Mouse (Mus musculus) liver, adult 10 weeks (tissue): ENCODE measurements around the gene Steap4. TPM values are rescaled to one million over a fixed set of nuclear protein-coding genes. Genes with fewer than 3 reads are reported as not detected.

ENCODE experiments used
- polyA plus RNA-seq: library from polyadenylated mRNA; stranded (reverse); fragments of 350-450 nt; fragmentation: Illumina TruSeq; extraction: RNeasy Lipid Tissue Mini Kit (QIAGEN cat#74804); gene quantifications from one replicate; pipeline ENCODE4 v1.2.3, GENCODE M21; 2014; ENCODE audit warnings: low read depth, low replicate concordance

The Steap4 gene
- polyA plus RNA-seq = 103 TPM

DNA sequence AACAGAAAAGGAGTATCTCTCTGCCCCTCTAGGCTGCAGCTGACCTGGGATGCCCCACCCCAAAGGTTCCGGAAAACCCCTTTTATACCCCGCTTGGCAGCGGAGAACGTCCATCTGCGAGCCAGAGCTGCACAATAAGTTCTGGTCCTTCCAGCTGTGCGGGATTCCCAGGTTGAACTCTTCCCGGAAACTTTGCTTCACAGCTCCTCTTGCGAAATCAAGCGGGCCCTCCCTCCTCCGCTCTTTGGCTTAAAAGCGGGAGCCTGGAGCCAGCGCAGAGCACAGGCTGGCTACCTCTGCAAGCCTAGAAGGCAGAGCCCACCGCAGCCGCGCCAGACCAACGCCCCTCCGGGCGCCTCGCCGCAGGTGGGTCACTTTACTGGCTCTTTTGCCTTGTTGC lies at the start of gene Steap4:
Gene Steap4 (plus strand): TSS at position 282 of the 400 bp plus-strand sequence.

Other genes with a start within 250 kb of the Steap4 start
- 34.4 TPM for gene Sri, start 85.6 kb downstream of the Steap4 start, polyA plus RNA-seq